Mouse (Mus musculus) kidney, postnatal 4 days (tissue): Measurements from ENCODE around the gene Nptx1.
A peak's percentile ranks its signal among the peaks of the same experiment; 100 is the strongest.

Experiments used
- DNase-seq, 2 experiments: peaks; one replicate each; pipeline ENCODE4 v3.0.0; 2021; ENCODE audit warnings: mixed read lengths in 2 of 2

The Nptx1 gene

DNA sequence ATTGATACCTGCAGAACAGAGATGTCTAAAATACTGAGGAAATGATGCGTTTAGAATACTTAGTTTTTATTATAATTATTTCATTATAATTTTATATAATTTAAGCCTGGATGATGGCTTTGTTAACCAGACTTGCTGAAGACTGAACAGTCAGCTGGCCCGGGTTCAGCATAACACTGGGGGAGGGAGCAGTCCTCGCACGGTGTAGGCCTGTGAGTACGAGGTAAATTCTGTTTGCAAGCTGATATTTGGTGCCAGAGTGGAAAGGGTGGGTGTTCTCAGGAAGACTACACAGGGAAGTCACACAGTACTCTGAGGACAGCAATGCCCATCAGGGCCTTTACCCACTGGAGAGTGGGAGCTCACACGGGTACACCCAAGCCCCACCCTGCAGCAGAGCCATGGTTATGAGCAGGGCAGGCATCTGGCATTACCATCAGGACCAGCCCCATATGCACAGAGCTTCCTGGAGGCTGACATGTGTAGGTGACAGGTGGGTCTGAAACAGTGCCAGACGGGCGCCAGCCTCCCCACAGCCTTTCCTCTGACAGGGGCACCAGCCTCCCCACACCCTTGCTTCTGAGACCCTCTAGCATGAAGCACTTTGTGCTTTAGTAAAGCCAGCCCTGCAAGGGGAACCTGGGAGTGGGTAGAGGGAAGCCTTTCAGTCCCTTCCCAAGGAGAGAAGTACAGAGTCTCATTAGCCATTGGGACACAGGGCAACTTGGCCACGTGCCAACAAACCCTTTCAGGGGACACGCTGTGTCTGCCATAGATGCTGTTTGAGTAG is 3.2 kb upstream of the Nptx1 start:
- DNase-seq: peak in 1 of 2 experiments; percentile 26

DNA sequence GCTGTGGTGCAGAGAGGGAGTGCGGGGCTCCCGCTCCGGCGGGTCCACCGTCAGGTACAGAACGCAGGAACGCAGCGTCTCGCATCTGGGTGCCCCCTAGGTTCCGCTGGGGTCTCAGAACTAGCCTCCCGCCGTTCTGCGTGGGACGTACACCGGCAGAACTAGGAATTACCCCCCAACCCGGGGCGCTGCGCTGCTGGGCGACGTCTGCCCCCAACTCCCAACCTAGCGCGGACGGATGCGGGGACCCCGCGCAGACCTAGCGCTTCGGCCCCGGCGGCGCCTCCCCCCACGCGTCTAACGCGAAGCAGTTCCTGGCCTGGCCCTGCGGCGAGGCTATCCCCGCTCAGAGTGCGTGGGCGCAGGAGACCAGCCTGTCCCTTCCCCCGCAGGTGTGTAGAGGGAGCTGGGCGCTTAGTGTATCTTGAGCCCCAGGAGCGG is 1.8 kb upstream of the Nptx1 start:
- DNase-seq: peak; percentile 41 to 43

DNA sequence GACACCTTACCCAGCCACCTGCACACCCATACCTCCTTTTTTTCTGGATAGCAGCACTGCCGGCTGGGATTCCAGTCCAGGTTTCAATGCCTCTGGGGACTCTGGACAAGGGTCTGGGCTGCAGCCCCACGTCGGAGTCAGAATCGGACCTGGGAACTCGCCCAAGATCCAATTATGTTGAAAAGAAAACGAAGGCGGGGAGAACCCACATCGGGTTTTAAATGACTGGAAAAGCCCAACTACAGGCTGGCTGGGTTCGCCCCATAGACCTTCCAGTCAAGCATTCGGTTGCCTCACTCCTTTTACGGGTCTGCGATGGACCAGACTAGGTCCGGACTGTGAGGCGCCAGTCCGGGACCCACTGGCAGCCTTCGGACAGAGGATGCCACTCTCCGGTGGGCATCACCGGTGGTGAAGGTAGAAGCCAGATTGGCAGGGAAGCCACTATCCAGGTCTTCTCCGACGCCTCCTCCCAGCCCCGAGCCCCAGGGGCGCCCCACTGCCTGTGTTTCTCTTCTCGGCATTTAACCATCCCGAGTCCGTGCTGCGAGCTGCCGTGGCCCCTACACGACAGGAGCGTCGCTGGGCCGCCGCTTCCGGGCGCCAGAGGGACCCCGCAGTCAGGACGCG is 1.3 kb upstream of the Nptx1 start:
- peak in 1 of 2 experiments; percentile 20 for DNase-seq

DNA sequence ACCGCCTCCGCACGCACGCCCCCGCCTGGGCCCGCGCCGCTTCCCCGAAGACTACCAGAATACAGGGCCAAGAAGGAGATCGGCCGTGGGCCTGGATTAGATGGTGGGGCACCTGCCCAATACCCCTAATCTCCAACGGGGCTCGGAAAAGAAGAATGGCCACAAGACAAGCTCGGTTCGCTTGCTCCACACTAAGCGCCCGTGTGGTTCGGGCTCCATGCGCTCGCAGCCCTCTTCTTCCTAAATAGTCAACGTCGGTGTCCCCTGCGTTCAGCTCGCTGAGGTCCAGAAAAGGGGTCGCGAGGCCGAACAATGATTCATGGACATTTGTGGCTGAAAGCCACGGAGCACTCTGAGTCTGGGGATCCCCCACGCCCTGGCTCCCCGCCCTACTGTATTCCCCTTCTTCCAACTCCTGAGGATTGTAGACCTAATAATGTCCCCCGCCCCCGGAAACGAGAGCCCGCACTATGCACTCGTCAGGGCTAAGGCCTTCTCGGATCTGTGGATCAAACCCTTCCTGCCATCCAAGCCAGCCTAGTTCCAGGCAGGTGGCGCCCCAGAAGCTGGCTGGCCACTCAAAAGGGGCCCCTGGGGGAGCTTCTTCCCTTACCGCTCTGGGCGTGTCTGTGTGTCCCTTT is 518 bp upstream of the Nptx1 start:
- peak in 1 of 2 experiments; percentile 47 for DNase-seq

DNA sequence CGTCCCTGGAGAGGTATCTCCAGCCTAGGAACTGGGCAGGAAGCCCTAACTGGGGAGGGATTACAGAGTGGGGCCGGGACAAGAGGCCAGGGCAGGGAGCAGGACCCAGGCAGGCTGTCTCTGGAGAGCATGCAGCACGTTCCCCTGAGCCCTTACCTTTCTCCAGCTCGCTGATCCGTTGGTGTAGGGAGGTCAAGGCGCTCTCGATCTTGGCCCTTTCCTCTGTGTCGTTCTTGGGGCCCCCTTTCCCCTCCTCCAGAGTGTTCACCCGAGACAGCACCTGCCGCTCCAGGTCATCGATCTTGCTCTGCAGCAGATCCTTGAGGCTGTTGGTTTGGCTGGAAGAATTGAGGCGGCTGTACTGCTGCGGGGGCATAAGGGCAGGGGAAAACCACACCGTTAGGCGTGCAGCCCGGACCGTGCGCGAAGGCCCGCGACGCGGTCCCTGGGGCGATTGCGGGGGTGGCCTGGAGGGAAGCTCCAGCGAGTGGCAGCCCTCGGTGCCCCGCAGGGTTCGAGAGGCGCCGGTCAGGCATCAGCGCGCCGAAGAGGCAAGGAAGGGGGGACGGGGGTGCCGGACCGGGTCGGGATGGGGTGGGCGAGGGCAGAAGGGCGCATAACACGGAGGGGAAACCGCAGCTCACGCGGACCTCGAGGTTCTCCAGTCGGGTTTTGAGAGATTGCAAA is 914 bp downstream of the Nptx1 start:
- DNase-seq: peak in 1 of 2 experiments; percentile 18

DNA sequence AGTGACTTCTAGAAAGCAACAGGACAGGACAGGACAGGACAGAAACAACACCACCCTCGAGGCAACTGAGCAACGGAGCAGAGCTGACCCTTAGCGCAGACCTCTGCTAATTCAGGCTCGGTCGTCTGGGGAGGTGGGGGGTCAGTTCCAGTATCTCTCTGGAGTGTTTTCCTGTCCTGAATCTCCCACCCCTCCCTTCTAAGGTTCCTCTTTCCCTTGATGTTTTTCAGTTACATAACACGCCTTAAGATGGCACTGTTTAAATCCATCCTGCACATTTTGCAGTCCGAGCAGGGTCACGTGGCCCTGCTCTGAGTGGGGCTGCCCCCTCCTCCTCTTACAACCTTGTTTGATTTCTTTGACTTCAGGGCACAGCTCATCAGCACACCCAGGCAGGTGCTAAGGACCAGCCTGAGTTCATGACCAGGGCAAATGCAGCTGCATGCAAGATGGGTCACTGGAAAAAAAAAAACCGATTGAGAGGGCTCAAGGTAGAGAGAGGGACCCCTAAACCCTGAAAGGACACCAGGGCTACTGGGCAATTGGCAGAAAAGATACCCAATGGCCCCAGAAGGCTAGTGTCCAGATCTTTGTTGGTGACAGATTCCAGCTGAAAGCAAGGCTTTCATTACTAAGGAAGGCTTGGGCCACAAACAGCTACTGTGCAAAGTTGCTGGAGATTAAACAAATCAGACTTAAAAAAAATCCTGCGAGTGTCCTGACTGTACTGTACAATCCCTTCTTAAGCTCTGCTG is 1.6 kb downstream of the Nptx1 start:
- no peak for DNase-seq

DNA sequence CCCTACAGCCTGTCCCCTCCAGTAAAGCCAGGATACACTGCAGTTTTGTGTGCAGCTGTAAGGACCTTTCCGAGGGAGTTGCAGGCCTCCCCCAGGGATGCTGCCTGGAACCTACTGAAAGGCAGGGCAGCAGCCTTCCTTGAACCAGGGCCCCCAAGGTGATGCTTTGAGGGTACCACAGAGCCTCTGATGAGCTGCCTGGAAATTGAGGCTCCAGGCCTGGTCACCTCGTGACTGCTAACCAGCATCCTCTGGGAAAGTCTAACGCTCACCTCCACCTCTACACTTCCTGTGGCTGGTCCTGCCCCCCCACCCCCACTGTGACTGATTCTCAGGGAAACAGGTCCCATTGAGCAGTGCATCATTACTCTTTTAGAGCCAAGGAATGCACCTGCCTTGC is 2.3 kb downstream of the Nptx1 start:
- no peak for DNase-seq

DNA sequence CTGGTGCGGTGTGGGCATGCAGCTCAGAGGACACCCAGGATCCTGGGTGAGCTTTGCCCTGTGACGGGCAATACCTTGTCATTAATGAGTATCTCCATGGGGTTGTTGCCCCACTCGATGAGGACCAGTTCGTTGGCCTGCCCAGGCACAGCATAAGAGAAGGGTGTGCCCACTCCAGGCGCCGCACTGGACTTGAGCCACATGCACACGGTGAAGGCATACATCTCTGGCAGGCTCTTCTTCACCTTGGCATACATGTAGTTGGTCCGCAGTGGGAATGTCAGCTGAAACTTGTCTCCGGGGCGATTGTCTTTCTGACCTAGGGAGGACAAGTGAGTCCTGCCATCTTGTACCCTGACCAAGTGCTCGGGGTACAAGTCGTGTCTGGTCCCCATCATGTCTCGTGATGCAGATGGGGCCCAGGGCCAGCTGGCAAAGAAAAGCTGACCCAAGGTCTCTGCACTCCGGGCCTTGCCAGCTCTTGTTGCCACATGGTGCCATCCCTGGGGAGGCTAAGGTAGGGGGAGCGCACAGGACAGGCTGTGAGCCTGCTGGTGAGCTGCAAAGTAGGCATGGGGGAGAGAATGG is 2.9 kb downstream of the Nptx1 start:
- no peak for DNase-seq

DNA sequence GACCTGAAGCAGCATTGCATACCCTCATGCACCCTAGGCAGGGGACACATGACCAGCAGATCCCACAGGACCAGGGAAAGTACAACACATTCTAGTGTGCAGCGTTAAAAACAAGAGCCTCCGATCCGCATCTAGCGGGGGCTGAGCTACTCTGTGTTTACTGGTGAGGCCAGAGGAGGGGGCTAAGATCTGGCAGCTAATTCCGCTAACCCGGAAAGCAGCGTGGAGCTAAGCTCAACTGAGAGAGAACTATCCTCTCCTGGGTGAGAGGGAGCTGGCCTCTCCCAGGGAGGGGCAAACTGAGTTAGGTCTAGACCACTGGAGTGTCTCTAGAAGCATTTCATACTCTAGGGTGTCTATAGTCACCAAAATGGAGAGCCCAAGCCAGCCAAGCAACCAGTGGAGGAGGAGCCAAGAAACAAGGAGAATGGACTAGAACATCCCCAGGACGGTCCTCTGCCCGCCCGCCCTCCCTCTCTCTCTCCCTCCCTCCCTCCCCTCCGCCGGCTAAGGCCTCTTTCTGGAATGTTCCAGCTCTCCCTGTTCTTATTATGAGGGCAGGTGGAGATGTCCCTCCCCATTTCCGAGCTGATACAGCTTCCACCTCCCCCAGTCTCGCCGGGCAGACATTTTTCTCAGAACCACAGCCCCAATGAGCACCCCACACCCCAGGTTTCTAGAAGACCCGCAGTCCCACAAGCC is 3.6 kb downstream of the Nptx1 start:
- no peak for DNase-seq

DNA sequence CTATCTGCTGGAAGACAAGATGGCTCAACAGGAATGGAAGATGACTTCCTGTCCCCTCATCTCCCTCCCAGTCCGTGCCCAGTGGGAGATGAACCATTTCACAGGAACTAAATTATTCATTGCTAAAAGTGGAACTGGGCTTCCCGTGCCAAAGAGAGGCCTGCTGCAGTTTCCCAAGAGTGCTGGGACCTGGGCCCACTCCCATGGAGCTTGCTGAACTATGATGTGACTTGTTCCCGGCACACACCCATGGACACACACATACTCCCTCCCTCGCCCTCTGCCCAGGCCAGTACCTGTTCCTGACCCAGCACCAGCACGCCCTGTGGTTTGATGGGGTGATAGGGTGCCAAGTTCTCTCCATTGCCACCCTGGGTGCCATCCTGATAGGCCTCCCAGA is 4.7 kb downstream of the Nptx1 start:
- DNase-seq: no peak

DNA sequence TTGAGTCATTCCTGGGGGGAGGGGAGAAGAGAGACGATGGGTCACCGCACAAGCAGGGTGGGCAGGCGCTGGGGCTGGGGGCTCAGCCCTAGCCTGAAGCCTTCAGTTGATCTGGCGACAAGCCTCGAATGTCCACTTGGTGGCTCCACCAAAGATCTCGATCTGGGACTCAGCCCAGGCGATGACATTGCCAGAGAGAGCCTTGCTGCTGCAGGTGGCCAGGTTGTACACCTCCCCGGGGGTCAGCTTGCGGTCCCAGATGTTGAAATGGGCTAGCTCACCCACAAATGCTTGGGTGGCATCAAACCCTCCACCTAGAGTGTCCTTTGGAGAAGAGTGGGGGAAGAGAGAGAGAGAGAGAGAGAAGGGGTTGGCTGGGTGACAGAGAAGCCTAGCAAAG is 5.2 kb downstream of the Nptx1 start:
- DNase-seq: no peak

DNA sequence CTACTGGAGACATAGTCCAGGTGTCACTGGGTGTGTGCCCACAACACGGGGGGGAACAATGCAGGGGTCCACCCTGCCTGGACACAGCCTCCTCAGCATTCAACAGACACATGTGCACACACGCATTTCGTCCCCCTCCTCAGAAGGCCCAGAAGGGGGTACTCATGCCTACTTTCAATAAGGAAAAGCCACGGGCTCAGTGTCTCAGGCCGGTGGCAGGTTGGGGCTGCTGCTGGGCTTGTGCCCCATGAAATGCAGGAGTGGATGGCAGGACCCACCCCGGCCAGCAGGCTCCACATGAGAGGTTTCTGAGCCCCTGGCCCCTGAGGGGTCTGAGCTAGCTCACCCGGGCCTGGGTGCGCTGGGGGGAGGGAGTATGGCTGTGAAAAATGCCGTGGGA is 6.5 kb downstream of the Nptx1 start:
- no peak for DNase-seq

DNA sequence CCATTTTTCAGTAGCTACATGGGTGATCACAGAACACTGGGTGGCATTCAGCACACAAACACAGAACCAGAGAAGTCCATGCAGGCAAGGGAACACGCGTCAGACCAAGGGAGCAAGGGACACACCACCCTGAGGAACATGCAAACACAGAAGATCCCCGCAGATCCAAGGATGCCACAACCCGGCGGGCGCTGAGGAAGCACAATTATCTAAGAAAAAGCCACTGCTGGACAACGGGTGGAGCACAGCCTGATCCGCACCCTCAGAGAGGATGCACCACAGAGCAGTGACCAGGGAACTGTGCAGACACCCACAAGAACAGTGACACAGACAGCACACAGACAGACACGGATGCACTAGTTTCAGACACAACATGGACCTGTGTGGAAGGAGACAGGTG is 7.0 kb downstream of the Nptx1 start:
- no peak for DNase-seq

DNA sequence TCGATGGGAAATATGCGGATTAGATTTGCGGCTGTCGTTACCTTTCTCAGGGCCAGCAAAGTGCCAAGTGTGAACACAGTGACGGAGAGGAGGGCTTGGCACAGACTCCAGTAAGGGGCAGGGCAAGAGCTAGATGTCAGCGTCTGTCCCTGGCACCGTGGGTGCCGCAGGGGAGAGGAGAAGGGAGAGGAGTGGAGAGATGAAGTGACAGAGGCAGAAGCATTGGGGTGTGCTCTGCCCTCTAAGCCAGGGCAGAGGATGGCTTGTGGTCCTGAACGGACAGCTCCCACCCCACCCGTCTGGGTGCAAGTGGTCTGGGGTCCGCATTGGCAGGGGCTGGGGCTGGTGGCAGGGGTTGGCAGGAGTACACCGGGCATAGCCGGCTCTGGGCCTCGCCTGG is 7.6 kb downstream of the Nptx1 start:
- peak; percentile 63 to 64 for DNase-seq

DNA sequence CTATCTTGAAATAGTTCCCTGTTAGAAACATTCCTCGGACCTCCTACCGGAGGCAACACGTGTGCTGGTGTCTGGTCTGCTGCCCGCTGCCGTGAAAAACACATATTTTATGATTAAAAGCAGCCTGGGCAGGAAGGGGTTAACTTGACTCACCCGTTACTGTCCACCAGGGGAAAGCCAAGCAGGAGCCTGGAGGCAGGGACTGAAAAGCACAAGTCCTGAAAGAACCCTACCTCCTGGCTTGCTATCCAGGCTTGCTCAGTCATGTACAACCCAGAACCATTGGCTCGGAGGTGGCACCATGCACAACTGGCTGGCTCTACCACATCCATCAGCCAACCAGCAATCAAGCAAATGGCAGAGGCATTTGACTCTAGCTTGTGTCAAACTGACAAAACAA is 13.8 kb downstream of the Nptx1 start:
- no peak for DNase-seq

DNA sequence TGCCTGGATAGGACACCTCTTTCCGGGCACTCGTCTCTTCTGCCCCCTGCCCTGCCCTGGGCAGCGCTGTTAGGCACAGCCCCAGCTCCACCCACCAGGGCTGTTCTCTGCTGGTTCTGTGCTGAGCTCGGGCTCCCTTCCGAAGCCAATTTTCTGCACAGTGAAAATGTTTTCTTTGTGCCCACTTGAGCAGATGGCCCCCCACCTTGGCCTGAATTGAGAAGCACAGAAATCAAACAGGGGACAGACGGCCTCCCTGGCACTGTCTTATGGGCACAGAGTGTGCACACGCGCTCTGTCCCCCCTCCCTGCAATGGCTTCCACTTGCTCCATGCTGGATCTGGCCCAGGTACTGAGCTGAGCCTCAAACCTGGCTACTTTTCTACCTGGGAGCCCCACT is 15.1 kb downstream of the Nptx1 start:
- no peak for DNase-seq

DNA sequence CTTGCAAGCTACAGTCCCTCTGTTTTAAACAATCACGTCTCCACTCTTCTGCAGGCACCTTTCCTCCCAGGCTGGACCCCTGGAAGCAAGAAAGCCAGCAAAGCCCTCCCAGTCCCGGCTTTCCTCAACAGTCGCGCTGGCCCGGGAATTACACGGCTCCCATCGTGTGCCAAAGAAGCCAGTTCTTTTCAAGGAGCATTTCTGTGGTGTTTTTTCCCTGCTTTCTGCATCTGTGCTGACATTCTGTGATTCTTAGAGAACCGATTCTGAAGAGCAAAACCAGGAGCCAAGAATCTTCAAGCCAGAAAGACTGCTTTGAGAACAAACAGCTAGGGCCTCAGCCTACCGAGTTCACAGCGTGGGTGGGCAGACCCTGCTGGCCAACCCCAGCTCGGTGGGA is 18.6 kb downstream of the Nptx1 start:
- DNase-seq: no peak

DNA sequence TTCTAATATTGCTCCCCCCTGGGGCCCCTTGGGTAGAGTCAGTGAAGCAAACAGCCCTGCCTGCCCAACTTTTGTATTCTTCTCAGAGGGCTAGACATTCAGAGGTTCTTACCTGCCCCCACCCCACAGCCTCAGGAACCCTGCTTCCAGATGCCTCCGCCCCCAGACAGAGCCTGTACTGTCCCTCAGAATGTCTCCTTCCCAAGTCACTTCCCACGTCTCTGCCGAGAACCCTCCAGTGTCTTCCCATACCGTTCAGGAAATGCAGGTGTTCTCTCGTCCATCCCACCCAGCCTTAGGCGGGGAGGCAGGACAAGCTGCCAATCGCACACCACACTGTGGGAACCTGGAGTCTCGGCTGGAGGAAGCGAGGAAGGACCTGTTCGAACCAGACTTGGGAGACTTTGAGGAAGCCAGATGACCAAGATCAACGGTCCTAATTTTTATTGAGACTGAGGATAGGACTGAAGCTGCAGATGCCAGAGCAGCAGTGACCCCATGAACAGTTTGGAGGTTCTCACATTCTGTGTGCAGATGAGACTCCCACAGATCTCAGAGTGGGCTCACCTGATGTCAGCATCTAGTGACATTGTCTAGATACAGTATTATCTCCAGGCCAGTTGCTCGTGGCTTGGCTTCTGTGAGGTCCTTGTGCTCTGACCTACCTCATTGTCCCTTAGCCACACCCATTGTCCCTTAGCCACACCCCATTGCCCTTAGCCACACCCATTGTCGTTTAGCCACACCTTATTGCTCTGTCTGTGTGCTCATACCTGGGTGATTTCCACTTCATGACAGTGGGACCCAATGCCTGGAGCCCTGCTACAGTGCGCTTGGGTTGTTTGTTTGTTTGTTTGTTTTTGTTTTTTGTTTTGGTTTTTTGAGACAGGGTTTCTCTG is 21.2 kb downstream of the Nptx1 start:
- no peak for DNase-seq

DNA sequence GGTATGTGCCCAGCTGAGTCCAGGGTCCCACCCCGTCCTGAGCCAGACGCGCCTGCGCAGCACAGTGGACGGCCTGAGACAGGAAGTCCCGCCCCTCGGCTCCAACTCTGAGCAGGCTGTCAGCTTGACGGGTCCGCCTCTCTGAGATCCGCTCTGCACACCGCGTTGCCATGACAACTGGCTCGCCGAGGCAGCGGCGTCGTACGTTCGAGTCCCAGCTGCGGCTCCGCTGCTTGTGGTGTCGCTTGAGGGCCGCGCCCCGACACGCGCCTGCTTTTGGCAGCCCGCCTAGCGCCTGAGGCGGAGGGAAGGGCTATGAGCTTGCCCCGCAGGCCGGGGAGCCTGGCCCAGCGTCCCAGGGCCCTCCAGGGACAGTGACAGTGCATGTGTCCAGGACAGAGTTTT is 23.0 kb downstream of the Nptx1 start:
- DNase-seq: peak; percentile 90 to 95

DNA sequence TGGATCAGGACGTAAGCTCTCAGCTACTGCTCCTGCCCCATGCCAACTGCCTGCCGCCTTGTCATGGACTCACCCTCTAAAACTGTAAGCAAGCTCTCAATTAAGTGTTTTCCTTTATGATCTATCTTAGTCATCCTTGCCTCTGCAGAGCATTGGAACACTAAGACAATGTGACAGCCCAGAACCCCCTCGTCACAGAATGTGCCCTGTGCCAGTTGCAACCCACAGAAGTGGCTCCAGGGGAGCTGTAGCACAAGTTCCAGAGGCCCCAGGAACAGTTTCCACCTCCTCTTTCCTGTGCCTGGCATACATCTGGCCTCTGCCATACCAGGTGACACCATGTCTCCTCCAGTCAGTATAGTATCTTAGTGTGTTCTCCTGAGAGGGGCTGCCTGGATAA is 24.2 kb downstream of the Nptx1 start:
- no peak for DNase-seq

DNA sequence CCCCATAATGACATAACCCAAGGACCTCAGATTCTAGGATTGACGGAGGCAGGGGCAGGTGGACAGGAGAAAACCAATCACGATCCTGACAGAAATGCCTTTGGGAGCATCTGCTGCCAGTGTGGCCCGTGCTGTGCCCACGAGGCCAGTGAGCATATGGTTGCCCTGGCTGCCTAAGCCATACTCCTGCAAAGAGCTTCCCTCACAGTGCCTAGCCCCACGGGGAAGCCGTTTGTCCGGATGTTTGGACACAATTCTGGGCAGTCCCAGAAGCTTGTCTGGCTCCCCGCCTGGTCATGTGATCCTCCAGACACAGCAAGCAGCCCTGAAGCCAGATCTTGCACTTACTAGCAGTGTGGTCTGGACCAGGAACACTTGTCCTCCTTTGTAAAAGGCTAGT is 24.8 kb downstream of the Nptx1 start:
- no peak for DNase-seq
